Mouse (Mus musculus): ENCODE results near the gene Nup153.

DNA sequence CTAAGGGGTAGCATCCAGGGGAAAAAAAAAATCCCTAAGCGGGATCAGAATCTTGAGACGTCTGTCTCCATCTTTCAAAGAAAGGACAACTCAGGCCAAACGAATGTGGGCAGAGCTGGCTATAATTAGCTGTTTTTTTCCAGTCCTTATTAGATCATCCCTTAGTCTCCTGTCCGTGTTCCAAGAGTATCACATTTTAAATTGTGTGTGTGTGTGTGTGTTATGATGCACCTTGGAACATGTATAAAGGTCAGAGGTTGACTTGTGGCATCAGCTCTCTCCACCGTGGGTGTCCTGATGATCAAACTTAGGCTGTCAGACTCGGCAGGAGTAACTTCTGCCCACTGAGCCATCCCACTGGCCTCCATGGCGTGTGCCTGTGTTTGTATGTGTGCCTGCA, 11.7 kb upstream of the Nup153 start:
- TF ChIP-seq CTCF (IDR thresholded peaks at IDR 0.05; ENCODE audit: extremely low read depth, insufficient read depth, insufficient read length, insufficient replicate concordance), result no peak
- TF ChIP-seq POLR2A (IDR thresholded peaks at IDR 0.05; ENCODE audit: low read depth, low read length), result no peak

Data from spleen, adult 2 months (tissue).